Mouse (Mus musculus) liver, embryonic 16.5 days (tissue): ENCODE results near the gene Best2. TPM values are rescaled to one million over a fixed set of nuclear protein-coding genes. Genes with fewer than 3 reads are reported as not detected.

Experiments used
- ATAC-seq: fragments of 200-750 bp; cut with Nextera tagmentation; 2 replicates; pipeline ENCODE4 v1.8.0; 2017; ENCODE audit warnings: low read depth, mild to moderate bottlenecking, moderate number of reproducible peaks, moderate library complexity
- H3K27ac ChIP-seq: fragments of 300-500 bp; sonication (generic); 2 replicates; pipeline ENCODE4 v1.5.1; 2014; ENCODE audit warnings: mild to moderate bottlenecking, low read length
- H3K27me3 ChIP-seq: fragments of 300-500 bp; sonication (generic); 2 replicates; pipeline ENCODE4 v1.6.1; 2014; ENCODE audit warnings: low read depth, low read length, mixed read lengths; ENCODE audit not compliant: control insufficient read depth, insufficient read depth
- H3K36me3 ChIP-seq: fragments of 300-500 bp; sonication (generic); 2 replicates; pipeline ENCODE4 v1.6.1; 2014; ENCODE audit warnings: mild to moderate bottlenecking; ENCODE audit not compliant: control insufficient read depth, insufficient read depth
- H3K4me1 ChIP-seq: fragments of 300-500 bp; sonication (generic); 2 replicates; pipeline ENCODE4 v1.6.1; 2014; ENCODE audit warnings: low read depth, low read length, mixed read lengths; ENCODE audit not compliant: control insufficient read depth
- H3K4me2 ChIP-seq: fragments of 300-500 bp; sonication (generic); 2 replicates; pipeline ENCODE4 v1.6.1; 2014; ENCODE audit warnings: low read depth, low read length, mixed read lengths
- H3K4me3 ChIP-seq: fragments of 300-500 bp; sonication (generic); 2 replicates; pipeline ENCODE4 v1.5.1; 2014; ENCODE audit warnings: low read depth, mild to moderate bottlenecking, low read length
- H3K9ac ChIP-seq: fragments of 300-500 bp; sonication (generic); 2 replicates; pipeline ENCODE4 v1.6.1; 2014; ENCODE audit warnings: low read depth, low read length
- H3K9me3 ChIP-seq: fragments of 300-500 bp; sonication (generic); replicated peaks from 2 replicates; pipeline ENCODE4 v1.6.1; 2016; ENCODE audit warnings: low read length; ENCODE audit not compliant: control insufficient read depth
- WGBS: fragments of 180-500 bp; shearing (Covaris S2); extraction: QIAGEN DNeasy Blood & Tissue Kit; methylation state at CpG from one replicate; pipeline ENCODE4 v1.1.7; 2014; ENCODE audit not compliant: insufficient replicate concordance; 5-methylcytosine and 5-hydroxymethylcytosine counted together
- polyA plus RNA-seq: library from polyadenylated mRNA; unstranded; fragments of >200 nt; fragmentation: Nextera tagmentation; extraction: Ambion mirVana; gene quantifications from 2 replicates; pipeline ENCODE4 v1.2.1, GENCODE M21; 2015

Best2 gene
- polyA plus RNA-seq, 1 experiment from 2014 or later = not detected

DNA sequence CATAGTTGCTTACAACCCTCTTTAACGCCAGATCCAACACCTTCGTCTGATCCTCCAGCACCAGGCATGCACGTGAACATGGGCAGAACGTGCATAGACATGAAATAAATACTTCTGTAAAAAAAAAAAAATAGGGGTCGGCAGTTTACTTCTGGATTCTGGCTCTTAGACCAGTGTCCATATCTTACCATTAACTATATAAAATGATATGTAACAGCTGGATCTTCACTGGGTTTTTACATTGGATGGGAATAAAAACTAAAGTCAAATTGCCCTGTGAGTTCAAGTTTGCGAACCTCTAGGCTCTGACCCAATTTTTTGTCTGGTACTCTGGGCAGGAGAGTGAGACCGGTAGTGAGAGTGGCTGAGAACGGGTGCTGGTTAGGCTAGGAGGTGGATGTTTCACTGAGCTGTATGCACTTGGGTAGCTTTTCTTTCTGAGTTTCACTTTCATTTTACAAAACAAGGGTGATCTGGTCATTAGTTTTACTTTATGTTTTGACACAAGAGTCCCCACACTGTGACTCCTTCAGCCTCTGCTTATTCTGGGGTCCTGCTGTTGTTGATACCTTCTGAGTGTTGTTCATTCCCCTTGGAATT, 39.7 kb downstream of the Best2 start:
- Histone ChIP-seq H3K9me3 (no peaks in the 10 kb centered on the region), H3K4me1 (peaks cover 82% of the 10 kb centered on the region), H3K27me3 (peaks cover 9% of the 10 kb centered on the region), H3K36me3 (peaks cover 44% of the 10 kb centered on the region), H3K27ac (peak overlapping the region; percentile 97), H3K4me3 (peak overlapping the region; percentile 75), H3K4me2 (peak overlapping the region; percentile 98), H3K9ac (peak overlapping the region; percentile 11; the same call in 1 of the 2 replicates)
- ATAC-seq = no peak
- 67% methylated on average over 8 of the region's 8 CpGs for WGBS

DNA sequence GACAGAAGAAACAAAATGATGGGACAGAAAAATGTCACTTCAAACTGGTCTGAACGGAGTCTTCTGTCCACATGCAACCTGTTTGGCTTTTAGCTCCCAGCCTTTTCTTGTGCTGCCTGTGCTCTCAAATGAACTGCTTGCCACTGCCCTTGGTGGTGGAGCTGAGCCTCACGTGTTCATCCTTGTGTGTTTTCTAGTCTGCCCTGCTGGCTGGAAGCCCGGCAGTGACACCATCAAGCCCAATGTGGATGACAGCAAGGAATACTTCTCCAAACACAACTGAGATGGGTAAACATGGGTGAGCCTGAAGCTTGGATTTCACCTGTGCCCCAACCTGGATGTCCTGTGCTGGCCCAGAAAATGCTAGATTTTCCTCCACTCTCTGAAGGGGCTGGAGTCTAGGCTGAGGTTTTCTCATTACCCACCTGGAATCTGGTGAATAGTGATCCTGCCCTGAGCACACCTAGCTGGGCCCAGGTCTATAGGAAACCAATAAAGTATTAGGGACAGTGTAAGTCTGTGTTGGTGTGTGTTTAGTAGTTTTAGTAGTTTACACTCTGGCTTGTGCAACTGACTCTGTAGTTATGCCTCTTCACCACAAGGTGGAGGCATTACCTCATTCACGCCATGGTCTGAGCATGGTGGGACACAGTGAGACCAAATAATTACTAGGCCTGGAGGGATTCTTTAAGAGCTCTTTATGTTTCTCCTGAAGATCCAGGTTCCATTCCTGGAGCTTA, 40.4 kb downstream of the Best2 start:
- no peaks in the 10 kb centered on the region for H3K9me3 ChIP-seq
- peaks cover 7% of the 10 kb centered on the region for H3K27me3 ChIP-seq
- 65% methylated on average over 4 of the region's 4 CpGs for WGBS
- H3K4me2 ChIP-seq = peak overlapping the region; percentile 98
- peak overlapping the region; percentile 97 for H3K27ac ChIP-seq
- no peak for ATAC-seq
- H3K36me3 ChIP-seq = peaks cover 44% of the 10 kb centered on the region
- peak overlapping the region; percentile 75 for H3K4me3 ChIP-seq
- peak overlapping the region; percentile 37 for H3K9ac ChIP-seq
- H3K4me1 ChIP-seq = peaks cover 75% of the 10 kb centered on the region

DNA sequence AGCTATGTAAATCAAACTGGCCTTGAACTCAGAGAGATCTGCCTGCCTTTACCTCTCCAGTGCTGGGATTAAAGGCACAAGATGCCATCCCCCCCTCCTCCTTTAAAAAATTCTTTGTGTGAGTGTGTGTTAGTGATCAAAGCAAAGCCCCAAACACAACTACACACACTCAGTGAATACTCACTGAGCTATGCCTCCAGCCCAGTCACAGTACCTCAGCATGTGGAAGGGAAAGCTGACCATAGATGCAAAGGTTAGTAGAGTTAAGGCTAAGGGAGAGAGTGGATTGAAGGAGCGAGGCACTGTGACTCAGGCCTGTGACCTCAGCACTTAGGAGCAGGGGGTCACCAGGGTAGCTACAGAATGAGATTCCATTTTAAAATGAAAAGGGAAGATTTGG, 41.3 kb downstream of the Best2 start:
- H3K4me1 ChIP-seq = peaks cover 72% of the 10 kb centered on the region
- peak overlapping the region; percentile 75 for H3K4me3 ChIP-seq
- H3K27ac ChIP-seq = peak overlapping the region; percentile 97
- H3K27me3 ChIP-seq = no peaks in the 10 kb centered on the region; the same call in 1 of the 2 replicates
- ATAC-seq = no peak
- WGBS = 87% methylated on average over 1 of the region's 1 CpGs
- H3K9ac ChIP-seq = peak overlapping the region; percentile 80
- no peaks in the 10 kb centered on the region for H3K9me3 ChIP-seq
- H3K4me2 ChIP-seq = peak overlapping the region; percentile 98
- H3K36me3 ChIP-seq = peaks cover 44% of the 10 kb centered on the region

DNA sequence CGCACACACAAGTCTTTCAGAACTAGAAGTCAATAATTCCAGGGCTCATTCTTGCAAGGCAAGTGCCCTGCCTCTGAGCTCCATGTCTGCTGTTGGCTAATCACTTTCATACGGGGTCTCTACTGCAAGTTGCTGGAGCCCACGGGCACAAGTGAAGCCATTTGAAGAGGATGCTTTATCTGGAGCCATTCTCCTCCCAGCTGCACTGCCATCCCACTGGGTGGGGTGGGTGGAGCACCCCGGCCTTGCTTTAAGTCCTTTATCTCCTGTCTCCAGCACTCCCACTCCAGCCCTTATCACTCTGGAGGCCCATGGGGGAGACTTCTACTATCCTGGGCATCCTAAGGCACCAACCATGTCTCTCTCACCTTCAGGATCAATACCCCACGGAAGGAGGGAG, 43.4 kb downstream of the Best2 start:
- Histone ChIP-seq H3K9ac (peak overlapping the region; percentile 84), H3K4me2 (peak overlapping the region; percentile 98), H3K9me3 (no peaks in the 10 kb centered on the region), H3K27ac (peak overlapping the region; percentile 97), H3K4me3 (peak overlapping the region; percentile 75), H3K4me1 (peaks cover 73% of the 10 kb centered on the region), H3K36me3 (peaks cover 44% of the 10 kb centered on the region), H3K27me3 (no peaks in the 10 kb centered on the region)
- peak; percentile 84 for ATAC-seq
- WGBS = 19% methylated on average over 5 of the region's 5 CpGs

DNA sequence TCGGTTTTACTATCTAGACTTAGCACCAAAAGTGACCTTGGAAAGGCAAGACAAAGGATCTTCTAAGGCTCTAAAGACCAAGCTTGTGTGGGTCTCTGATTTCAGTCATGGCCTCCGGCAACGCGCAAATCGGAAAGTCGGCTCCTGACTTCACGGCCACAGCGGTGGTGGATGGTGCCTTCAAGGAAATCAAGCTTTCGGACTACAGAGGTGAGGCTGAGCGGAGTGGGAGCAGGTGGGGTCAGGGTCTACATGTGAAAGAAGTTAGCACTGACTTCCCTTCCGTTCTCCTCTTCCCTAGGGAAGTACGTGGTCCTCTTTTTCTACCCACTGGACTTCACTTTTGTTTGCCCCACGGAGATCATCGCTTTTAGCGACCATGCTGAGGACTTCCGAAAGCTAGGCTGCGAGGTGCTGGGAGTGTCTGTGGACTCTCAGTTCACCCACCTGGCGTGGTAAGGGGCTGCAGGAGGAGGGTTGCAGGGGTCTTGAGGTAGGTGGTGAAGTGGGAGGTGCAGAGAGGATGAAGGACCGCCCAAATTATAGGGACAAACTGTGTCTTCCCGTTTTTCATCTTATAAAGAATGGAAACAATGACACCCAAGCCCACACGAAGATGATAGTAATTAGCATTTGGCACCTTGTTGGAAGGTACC, 44.1 kb downstream of the Best2 start:
- no peak for ATAC-seq
- no peaks in the 10 kb centered on the region for H3K27me3 ChIP-seq
- H3K9me3 ChIP-seq = no peaks in the 10 kb centered on the region
- WGBS = 4% methylated on average over 21 of the region's 21 CpGs
- H3K27ac ChIP-seq = peak overlapping the region; percentile 97
- H3K4me3 ChIP-seq = peak overlapping the region; percentile 75
- H3K4me2 ChIP-seq = peak overlapping the region; percentile 88
- peak overlapping the region; percentile 84 for H3K9ac ChIP-seq
- peaks cover 66% of the 10 kb centered on the region for H3K4me1 ChIP-seq
- H3K36me3 ChIP-seq = peaks cover 44% of the 10 kb centered on the region

DNA sequence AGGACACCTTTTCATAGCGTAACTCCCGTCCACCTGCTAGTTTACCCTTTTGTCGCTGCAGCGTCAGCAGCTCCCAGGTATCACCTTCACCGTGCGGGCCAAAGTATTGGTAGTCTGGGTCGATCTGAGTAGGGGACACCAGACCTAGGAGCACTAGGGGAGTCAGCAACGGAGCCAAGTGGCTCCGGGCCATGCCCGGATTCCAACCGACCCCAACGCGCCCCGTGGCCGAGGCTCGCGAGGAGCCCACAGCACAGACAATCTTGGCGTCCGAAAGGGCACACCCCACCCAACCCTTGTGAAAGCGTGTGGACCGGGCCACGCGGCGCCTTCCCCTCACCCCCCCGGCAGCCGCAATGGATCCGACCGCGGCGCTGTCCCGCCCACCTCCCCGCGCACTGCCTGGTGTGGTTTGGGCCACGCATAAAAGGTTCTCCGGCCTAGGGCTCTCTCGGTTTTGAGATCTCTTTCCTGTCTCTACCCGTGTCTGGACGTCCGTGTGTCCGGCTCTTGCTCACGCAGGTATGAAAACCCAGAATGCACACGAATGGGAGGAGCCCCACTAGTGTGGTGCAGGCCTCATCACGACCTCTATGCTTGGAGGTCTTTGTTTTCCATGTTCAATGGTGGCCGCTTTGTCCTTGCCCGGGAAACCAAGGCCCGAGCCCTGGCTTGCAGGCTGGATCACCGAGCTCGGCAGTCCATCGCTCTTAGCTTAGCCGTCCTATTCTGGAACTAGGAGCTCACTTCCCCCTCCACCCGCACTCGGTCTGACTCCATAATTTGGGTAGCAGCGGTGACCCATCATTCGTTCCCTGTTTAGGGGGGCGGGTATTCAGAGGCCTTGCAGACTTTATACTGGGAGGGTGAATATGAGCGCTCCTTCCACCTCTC, 44.8 kb downstream of the Best2 start, which contains the start of the genes Gm49661, Prdx2 and Rnaseh2a:
Gene Gm49661, minus strand, starts transcription at position 193 of the 894 bp plus-strand sequence.
Gene Prdx2, plus strand, starts transcription at position 347 of the 894 bp plus-strand sequence.
Gene Rnaseh2a, minus strand, starts transcription at position 527 of the 894 bp plus-strand sequence.
- H3K9me3 ChIP-seq = no peaks in the 10 kb centered on the region
- H3K36me3 ChIP-seq = peaks cover 41% of the 10 kb centered on the region
- peak within 1 kb of the TSS; percentile 84 for H3K9ac ChIP-seq
- peak within 1 kb of the TSS; percentile 75 for H3K4me3 ChIP-seq
- no peaks in the 10 kb centered on the region for H3K27me3 ChIP-seq
- peak; percentile 68 for ATAC-seq
- H3K27ac ChIP-seq = peak within 1 kb of the TSS; percentile 97
- under 1% methylated on average over 56 of the region's 56 CpGs for WGBS
- peaks cover 64% of the 10 kb centered on the region for H3K4me1 ChIP-seq
- peak within 1 kb of the TSS; percentile 88 for H3K4me2 ChIP-seq

DNA sequence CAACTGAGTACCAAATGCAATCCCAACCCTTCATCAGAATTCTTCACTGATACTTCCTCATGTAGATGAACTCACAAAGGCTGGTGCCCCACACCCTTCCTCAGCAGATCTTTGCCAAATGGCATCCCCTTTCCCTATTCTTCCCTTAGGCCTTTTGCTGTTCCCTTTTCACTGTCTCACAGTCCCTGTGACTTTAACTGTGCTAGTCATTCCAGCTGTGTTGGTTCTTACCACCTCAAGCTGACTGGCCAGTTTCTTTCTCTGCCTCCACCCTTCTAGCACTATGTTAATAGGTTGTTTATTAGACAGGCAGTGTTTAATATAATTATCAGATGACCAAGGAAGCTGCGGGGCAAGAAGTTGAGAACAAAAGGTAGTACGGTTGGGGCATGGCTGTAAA, 45.7 kb downstream of the Best2 start:
- peak overlapping the region; percentile 75 for H3K4me3 ChIP-seq
- H3K27ac ChIP-seq = peak overlapping the region; percentile 97
- peak overlapping the region; percentile 88 for H3K4me2 ChIP-seq
- H3K9me3 ChIP-seq = no peaks in the 10 kb centered on the region
- H3K4me1 ChIP-seq = peaks cover 56% of the 10 kb centered on the region
- H3K36me3 ChIP-seq = peaks cover 33% of the 10 kb centered on the region
- H3K9ac ChIP-seq = peak overlapping the region; percentile 84
- H3K27me3 ChIP-seq = no peaks in the 10 kb centered on the region
- no peak for ATAC-seq
- WGBS = 6% methylated on average over 2 of the region's 2 CpGs

DNA sequence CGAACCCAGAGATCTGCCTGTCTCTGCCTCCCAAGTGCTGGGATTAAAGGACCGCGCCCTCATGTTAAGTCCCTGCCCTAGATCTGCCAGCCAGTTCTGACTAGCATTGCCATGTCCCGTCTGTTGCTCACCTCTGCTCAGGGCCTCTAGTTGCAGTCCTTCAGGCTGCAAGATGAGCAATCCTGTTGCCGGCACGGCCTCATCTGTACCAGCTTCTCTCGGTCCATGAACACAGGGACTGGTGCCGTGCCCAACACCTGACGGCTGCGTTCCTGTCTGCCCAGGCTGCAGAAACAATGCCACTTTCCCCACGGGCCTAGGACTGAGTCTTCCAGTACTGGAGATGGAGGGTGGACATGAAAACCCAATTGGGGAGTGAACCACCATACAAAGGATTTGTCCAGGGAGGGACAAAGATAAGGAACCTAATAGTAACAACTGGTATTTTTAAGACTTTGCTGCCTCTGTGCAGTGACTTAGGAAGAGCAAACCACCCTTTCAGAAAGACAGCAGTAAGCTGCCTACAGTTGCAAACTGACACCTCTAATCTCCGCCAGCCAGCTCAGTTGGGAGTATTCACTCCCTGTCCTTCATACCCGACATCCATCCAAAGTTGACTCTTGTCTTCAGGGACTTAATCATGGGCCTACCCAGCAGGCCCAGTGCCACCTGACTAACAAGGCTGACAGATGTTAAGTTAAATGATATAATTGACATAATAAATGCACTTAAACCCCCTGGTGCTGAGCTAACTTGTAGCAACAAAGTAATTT, 46.6 kb downstream of the Best2 start:
- ATAC-seq = no peak
- Histone ChIP-seq H3K27ac (peak overlapping the region; percentile 97), H3K9me3 (no peaks in the 10 kb centered on the region), H3K36me3 (peaks cover 27% of the 10 kb centered on the region), H3K4me3 (no peak overlapping the region), H3K9ac (no peak overlapping the region; the same call in 1 of the 2 replicates), H3K4me2 (peak overlapping the region; percentile 88), H3K4me1 (peaks cover 47% of the 10 kb centered on the region), H3K27me3 (no peaks in the 10 kb centered on the region)
- WGBS = 82% methylated on average over 13 of the region's 13 CpGs
